Mouse (Mus musculus) erythroblast, embryonic 14.5 days (primary cell): ENCODE measurements around the gene Rock2.

Experiments
- GATA1 ChIP-seq: IDR thresholded peaks from 2 replicates; pipeline ENCODE4 v1.6.1; 2012; ENCODE audit warnings: low read length, inconsistent platforms, mixed read lengths
- TAL1 ChIP-seq: IDR thresholded peaks from 3 replicates; pipeline ENCODE4 v1.6.1; 2012; ENCODE audit warnings: low read length, inconsistent platforms, mixed read lengths

GRCm38 (mm10) chr12:16869870-16870404 lies 24.8 kb upstream of the Rock2 start:
- TF ChIP-seq GATA1 (no peak), TAL1 (no peak)
